Mouse (Mus musculus) activated CD4-positive, CD25-positive, alpha-beta regulatory T cell, adult 4 months (primary cell): ENCODE data around the gene Tex37. TPM values are rescaled to one million over a fixed set of nuclear protein-coding genes. Genes with fewer than 3 reads are reported as not detected.

ENCODE experiments used
- ATAC-seq: one replicate; pipeline ENCODE4 v1.8.0; 2017
- polyA plus RNA-seq, 2 experiments: library from polyadenylated mRNA; unstranded; fragments of 100-300 nt; shearing (Covaris generic); gene quantifications; one replicate each; pipeline ENCODE4 v1.2.1; 2017

The Tex37 gene
- polyA plus RNA-seq, 2 experiments from 2014 or later = not detected

DNA sequence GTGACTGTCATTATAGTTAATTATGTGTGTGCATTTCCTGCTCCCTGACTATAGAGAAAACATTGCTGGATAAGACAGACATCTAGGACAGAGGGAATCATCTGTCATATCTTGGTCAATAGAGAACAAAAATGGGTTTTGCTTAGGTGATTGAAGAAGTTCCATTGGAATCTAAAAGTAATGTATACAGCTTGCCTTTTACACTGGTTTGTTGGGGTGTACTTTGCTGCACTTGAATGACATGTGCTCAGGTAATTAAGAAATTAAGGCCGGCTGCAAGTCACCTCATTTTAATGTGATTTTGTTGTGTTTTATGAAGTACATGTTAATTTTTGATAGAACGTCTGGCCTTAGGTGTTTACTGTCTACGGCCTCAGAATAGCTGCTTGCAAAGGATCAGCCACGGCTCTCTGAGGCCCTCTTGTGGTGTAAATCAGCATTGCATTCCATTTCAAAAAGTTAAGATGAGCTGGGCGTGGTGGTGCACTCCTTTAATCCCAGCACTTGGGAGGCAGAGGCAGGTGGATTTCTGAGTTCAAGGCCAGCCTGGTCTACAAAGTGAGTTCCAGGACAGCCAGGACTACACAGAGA, 37.9 kb downstream of the Tex37 start:
- peak; percentile 90 for ATAC-seq

DNA sequence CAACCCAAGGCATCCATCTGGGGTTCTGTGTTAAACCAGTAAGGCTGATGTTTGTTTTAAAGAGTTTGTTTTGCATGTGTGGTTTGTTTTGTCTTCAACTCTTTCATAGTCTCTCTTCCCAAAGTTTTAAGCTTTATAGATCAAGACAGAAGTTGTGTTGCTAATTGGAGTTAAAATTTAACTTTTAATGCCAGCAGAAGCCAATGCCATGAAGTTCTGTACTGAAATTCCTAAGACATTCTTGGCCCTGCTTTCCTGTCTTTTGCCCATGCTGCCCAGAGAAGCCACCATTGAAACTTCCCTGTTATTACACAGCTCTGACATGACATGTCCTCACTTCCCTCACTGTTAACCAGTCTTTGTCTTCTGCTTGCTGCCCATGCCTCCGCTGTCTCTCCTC, 43.7 kb downstream of the Tex37 start:
- ATAC-seq = no peak

- no peak for ATAC-seq
Observed at GRCm38 (mm10) chr6:70874035-70874775, 44.5 kb downstream of the Tex37 start.

DNA sequence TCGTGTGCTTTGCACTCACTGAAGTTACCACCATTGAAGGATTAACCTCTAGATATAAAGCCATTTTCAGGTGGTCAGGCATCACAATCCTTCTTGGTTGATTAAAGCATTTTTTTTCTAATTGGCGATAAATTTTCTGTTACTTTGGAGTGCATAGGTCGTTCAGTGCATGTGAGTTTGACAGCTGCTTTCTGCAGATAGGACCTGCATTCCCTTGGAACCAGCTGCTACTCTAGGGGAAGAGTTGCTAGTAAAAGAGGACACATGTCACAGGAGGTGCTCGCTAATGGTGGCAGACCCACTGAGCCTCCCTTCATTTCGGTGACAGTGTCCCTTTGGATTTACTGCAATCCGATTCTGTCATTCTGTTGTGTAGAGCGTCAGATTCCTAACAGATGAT, 46.2 kb downstream of the Tex37 start:
- ATAC-seq = no peak

GRCm38 (mm10) chr6:70872128-70872527, 46.6 kb downstream of the Tex37 start:
- peak; percentile 94 for ATAC-seq

GRCm38 (mm10) chr6:70871511-70871980, 47.2 kb downstream of the Tex37 start:
- ATAC-seq = peak; percentile 41

GRCm38 (mm10) chr6:70867297-70867696, 51.4 kb downstream of the Tex37 start:
- ATAC-seq = no peak

DNA sequence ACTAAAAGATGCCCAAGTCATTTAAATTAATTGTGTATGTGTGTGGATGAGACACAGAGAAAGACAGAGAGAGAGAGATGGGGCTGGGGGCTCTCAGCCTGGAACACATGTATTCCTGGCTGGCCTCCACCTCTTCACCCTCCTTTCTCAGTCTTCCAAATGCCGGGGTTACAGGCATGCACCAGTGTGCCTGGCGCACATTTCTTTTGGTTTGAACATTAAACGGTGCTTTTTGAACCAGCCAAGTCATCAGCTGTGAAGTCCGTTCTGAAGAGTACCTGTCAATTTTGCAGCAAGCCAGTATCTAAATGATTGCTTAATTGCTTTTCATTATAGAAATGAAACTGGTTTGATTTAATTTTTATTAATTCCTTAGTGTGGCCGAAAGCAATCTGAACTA, 52.0 kb downstream of the Tex37 start:
- no peak for ATAC-seq

DNA sequence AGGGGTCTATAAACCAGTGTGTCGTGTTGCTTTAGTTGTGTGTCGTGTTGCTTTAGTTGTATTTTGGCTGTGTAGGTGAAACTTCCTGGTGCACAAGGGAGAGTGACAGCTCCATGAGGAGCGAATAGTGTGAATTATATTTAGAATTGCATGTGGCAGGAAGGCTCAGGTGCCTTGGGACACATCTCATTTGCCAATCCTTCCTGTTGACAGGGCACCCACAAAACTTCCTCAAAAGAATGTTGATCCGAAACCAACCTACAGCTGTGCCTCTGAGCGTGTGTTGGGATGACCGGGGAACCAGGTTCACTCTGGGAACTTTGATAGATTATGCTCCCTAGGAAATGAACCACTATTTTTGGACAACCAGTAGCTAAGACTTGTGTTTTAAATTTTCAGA, 54.4 kb downstream of the Tex37 start:
- ATAC-seq = no peak

Other genes with a start within 250 kb of the Tex37 start
- 1 to 10 TPM; 4.2 to 5.2 TPM for gene Rpia, start 126.7 kb downstream of the Tex37 start, polyA plus RNA-seq
- gene Eif2ak3, start 74.4 kb downstream of the Tex37 start, polyA plus RNA-seq = 1 to 10 TPM; 2.4 to 4.6 TPM
- gene Foxi3, start 37.6 kb upstream of the Tex37 start, polyA plus RNA-seq = not detected
- 1 to 10 TPM; 1.7 to 2.2 TPM for gene Thnsl2, start 225.5 kb upstream of the Tex37 start, polyA plus RNA-seq